Mouse (Mus musculus): ENCODE results near the gene Agtpbp1.

DNA sequence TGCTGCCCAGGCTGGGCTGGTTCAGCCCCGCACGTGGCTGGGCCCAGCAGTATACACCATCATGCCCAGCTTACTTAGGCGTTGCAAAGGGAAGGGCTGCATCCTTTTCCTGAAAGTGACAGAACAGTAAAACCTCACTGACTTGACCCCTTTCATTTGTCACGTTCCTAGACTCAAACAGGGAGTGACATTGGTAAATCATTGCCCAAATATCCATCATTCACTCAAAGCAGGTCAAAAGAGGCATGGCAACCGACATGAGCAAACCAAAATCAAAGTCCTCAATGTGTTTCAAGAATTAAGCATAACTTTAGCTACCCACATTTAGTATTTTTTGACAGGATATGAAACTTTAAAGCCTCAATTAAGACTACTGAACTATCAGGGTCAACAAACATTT lies 86.8 kb downstream of the Agtpbp1 start:
- TF ChIP-seq CTCF (IDR thresholded peaks at IDR 0.05; ENCODE audit: borderline replicate concordance, insufficient read depth, low read length) = no peak
- no peak for TF ChIP-seq POLR2A (IDR thresholded peaks at IDR 0.05; ENCODE audit: low read depth, low read length)
